Mouse (Mus musculus): ENCODE data around the gene Chil4.
"Not testable (repeated sequence)": the region's sequence is repeated elsewhere in the genome, so short reads cannot be mapped to it uniquely, and the experiment has no call there.

The Chil4 gene

DNA sequence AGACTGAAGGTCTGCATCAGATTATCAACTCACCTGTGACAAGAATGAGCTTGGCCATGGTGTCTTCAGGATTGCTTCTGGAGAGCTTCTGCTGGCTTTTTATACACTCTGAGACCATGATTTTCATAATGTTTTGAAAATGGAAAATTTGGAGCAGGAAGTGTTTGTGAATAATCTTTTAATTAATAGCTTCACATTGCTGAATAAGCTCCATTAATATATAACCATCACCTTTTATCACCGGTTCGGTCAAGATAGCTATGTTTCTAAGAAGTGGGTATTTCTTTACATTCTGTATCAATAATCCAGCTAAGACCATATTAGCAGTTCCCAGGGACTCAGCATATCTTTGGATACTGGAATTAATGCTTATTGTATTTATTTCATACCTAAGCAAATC is at the start of gene Chil4:
Gene Chil4, minus strand, starts transcription at position 101 of the 400 bp plus-strand sequence.
- DNase-seq = no peak

DNA sequence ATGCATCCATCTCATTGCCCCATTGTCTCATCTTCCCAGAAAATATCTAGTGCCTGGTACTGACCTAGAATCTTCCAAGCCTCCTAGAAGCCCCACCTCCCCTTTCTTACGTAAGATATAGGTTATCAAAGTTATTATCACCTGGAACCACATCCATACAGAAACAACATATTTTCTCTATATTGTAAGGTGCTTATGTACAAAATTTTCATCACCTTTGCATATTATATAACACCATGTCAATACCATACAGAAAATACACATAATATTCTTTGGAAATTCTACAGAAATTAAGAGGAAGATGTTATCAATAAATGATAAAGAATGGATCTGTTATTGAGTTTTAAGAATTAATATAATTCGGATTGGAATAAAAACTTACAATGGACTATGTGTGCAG is 46.5 kb upstream of the Chil4 start:
- DNase-seq = no peak

DNA sequence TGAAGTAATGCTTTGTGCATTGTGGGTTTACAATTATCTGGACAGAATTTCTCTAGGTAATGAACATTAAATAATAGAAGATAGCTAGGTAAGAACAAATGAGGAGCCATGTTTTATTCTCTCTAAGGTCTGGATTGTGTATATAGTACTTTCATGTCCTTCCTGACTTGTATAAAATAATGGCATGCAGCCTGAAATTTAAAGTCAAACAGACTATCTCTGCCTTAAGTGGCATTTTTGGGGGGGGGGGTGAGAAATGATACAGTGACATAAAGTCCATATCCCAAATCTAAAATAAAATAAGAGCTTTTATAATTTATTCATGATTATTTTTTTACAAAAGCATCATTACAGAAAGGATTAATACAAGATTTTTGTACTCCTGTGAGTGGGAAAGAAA is 45.5 kb upstream of the Chil4 start:
- DNase-seq = no peak

DNA sequence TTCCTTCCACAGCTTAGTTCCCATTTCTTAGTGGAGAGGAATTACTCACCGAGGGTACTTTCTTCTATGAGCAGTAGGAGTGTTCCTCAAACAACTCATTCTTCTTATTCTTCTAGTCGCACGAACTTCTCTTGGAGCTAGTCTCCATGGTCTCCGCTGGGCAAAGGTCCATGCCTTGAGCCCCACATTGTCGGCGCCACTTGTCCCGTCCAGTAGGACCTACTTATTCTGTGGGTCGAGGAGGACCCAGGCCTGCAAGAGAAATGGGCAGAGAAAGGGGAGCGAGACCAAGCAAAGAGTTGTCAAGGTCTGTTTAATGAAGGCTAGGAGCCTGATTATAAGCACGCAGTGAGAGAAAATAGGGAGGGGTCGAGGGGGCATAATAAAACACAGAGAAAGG is 37.8 kb upstream of the Chil4 start:
- DNase-seq = not testable (repeated sequence)

DNA sequence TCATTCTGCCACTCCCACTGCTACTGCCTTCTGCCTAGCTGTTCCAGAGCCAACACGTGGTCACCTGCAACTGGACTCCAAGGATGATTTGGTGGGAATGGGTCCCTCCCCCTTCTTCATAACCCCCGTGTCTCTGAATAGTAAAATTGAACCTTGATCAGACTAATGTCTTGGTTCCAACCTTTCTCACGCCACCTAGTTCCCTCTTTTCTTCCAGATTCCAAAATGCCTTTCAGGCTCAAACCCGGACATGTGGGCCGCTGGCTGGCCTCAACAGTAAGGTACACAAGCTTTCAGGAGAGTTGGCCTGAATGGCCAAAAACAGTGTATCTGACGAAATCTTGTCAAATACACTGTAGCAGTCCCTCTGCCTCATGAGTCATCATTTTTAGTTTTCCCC is 33.4 kb upstream of the Chil4 start:
- DNase-seq = no peak

DNA sequence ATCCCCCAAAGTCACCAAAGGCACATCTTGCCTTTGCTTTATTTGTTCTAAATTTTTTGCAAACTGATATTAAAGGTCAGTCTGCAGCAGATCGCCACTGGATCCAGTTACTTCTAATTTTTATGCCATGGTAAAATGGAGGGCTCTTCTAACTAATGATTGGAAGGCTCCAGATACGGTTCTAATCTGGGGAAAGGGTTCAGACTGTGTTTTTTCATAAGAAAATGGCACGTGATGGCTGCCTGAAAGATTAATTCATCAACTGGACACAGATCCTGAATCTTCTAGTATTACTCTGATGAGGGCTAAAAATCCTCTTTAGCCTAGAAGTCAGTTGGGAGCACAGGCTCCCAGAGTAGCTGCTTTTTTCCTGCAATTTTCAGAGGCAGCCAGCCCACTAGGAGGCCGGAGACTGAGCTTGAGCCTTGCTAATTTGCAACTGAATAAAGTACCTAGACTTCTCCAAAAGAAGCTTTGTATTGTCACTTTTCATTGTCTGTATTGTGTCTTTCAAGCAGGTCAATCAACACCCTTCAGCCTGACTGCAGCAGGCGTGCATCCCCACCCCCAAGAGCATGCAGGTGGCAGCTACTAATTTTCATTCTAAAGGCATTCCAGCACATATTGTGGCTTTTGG is 31.6 kb upstream of the Chil4 start:
- not testable (repeated sequence) for DNase-seq

DNA sequence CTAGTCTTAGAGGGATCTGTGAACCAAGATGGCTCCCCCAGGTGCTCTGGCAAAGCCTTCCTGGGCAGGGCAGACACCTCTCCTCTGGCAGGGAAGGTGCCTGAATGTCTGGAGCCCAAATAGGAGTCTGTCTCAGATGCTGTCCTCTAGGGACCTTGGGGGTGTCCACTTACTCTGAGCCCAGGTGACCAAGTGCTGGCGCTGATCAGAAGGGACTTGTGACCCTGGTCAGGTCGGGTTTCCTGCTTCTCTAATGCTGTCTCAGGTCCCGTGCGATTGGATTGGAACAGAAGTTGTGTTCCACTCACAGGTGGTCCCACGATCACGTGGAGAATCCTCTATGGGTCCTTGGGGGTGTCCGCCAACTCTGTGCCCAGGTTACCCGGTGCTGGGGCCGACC is 28.1 kb upstream of the Chil4 start:
- not testable (repeated sequence) for DNase-seq

DNA sequence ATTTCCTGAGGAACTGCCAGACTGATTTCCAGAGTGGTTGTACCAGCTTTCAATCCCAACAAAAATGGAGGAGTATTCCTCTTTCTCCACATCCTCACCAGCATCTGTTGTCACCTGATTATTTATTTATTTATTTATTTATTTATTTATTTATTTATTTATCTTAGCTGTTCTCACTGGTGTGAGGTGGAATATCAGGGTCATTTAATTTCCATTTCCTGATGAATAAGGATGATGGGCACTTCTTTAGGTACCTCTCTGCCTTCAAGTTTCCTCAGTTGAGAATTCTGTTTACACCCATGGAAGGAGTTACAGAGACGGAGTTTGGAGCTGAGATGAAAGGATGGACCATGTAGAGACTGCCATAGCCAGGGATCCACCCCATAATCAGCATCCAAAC is 20.9 kb upstream of the Chil4 start:
- not testable (repeated sequence) for DNase-seq

DNA sequence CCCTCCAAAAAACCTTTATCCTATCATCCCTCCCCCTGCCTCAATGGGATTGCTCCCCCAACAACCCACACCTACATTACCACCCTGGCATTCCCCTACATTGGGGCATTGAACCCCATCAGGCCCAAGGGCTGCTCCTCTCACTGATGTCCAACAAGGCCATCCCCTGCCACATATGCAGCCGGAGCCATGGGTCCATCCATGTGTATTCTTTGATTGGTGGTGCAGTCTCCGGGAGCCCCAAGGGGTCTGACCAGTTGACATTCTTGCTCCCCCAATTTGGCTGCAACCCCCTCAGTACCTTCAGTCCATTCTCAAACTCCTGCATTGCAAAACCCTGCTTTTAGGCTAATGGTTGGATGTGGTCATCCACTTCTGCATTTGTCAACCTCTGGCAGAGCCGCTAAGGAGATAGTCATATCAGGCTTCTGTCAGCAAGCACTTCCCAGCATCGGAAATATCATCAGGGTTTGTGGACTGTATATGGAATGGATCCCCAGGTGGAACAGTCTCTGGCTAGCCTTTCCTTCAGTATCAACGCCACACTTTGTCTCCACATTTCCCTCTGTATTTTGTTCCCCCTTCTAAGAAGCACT is 20.0 kb upstream of the Chil4 start:
- no peak for DNase-seq

DNA sequence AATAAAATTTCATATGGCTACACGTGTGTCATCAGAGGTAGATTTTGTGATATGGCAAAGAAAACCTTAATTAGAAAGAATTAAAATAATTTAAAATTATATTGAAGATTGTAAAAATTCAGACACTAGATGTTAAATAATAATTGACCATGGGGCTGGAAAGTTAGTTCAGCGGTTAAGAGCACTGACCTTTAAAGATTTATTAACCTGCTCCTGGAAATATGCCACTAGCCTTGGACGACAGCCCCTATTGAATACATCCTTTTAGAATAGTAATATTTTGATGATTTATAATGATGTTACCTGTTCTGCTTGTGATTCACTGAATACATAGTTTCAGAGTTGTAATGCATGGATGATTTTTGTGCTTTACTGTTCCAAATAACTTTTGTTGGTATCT is 4.1 kb upstream of the Chil4 start:
- DNase-seq = not testable (repeated sequence)

DNA sequence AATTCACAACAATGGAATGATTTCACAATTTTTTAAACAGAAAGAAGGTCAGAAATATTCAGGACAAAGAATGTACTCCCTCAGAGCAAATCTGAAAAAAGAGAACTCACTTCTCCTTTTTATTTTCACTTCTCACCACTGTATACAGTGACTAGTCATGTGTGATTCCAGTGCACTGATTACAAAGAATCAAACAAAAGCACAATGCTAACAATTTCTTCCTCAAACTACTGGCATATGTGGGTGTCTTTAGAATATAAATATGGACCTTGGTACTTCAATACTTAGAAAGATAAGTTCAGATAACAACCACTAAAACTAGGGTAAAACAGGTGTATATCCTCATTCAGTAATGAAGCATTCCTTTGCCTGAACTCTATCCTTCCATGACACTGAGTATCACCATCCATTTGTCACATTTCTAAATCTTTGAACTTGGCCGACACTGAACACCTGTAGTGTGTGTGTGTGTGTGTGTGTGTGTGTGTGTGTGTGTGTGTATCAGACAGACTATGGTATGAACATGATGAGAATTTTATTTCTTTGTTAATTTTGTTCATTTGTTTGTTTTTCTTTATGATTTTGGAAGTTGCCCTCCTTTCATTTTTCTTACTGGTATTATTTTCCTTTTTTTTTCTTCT is 2.4 kb upstream of the Chil4 start:
- DNase-seq = no peak

DNA sequence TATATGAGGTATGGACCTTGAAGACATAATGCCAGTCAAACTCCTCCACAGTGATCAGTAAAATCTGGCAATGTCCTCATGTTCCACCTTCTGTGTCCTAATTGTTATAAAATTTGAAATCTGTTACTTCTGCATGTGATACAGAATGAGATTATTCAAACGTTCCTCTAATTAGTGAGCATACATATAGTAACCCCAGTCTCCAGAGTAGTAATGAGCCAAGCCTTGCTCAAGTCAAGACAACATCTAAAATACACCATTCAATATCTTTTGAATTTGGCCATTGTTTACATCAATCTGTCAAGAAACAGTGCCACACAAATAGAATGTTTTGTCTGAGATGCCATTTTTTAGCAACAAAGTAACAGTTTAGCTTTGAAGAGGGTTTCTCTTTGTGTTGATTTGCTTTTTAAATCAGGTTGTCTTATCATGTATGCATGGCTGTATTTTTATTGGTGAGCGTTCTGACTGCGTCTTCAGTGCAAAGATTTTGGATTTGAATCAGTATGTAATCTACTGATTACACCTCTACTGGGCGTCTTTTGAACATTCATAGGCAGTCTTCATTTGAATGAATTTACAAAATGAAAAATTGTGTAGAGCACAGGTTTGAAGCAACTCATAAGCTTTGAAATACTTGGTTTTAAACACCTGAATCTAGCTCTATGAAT is 888 bp downstream of the Chil4 start:
- DNase-seq = not testable (repeated sequence)

DNA sequence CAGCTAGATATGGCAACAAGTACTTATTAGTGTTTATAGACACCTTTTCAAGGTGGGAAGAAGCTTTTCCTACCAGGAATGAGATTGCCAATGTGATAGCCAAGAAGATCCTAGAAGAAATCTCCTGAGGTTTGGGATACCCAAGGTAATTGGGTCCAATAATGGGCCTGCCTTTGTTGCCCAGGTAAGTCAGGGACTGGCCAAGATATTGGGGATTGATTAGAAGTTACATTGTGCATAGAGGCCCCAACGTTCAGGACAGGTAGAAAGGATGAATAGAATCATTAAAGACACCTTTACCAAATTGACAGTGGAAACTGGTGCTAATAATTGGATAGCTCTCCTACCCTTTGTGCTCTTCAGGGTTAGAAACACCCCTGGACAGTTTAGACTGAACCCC is 21.3 kb downstream of the Chil4 start:
- not testable (repeated sequence) for DNase-seq

DNA sequence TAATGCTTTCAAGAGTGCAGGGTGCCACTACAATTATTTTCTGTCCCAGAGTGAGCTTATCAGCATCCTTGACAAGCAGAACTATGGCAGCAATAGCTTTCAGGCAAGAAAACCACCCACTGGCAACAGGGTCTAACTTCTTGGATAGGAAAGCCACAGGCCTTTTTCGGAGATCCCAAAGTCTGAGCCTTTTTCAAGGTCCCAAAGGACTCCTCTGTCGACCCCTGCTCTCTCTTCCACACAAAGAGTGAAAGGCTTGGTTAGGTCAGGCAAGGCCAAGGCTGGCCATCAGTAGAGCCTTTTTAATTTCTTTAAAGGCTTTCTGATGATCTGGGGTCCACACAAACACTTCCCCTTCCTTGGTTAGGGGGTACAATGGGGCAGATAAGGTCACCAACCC is 22.1 kb downstream of the Chil4 start:
- DNase-seq = not testable (repeated sequence)

DNA sequence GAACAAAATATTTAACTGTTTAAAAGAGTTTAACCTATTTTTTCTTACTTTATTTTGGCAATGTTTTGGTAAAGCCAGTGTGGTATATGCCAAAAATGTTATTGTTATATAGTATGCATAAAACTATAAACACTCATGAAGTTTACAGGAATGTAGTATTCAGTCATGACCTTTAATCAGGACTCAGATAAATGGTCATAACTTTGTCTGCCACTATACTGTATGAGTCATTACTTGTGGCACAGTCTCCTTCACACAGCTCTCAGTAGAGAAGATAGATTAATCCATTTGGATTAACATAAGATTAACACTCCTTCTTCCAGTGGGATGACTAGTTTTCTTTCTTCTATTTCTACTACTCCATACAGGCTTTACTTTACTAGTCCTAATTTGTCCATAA is 23.0 kb downstream of the Chil4 start:
- no peak for DNase-seq

DNA sequence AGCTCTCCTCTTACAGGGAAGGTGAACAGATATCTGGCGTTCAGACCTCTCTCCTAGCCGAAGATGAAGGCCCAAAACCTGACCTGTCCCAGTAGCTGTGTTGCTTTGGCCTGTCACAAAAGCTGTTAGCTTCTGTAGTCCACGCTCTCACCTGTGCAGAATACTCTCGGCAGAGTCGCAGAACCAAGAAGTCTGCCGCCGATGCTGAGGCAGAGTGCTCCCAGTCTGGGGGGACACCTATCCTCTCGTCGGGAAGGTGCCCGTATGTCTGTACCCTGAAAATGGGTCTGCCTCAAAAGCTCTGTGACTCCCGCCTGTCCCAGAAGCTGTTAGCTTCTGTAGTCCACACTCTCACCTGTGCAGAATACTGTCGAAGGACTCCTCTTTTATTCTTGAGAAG is 23.8 kb downstream of the Chil4 start:
- DNase-seq = no peak

DNA sequence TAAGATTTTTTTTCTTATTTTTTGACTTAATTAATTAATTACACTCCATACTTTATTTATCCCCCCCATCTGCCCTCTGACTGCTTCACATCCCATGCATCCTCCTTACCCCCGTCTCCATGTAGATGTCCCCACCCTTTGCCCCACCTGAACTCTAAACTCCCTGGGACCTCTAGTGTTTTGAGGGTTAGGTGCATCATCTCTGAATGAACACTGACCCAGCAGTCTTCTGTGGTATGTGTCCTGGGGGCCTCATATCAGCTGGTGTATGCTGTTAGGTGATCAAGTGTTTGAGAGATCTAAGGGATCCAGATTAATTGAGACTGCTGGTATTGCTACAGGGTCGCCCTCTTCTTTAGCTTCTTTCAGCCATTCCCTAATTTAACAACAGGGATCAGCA is 31.3 kb downstream of the Chil4 start:
- DNase-seq = no peak

DNA sequence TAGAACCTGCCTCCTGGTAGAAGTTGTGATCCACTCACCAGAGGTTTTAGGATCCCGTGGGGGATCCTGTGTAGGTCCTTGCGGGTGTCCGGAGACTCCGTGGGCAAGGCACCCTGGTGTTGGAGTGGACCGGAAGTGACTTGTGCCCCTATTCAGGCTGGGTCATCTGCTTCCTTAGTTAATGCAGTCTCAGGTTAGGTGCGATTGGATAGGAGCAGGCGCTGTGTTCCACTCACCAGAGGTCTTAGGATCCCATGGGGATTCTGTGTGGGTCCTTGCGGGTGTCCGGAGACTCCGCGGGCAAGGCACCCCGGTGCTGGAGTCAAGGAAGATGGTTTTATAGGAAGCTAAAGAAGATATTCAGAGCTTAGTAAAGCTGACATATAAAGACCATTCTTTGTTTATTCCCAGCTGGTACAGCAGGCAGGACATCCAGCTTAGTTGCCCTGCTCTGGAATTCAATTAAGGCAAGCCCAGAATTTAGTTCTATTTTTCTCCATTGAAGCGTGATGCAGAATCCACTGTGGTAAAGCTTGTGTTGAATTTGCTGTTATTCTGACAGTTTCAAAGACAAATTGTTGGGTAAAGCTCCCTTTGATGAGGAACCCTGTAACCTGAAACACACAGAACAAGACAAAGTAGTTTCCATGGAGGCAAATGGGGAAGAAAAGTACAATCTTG is 41.7 kb downstream of the Chil4 start:
- DNase-seq = no peak

DNA sequence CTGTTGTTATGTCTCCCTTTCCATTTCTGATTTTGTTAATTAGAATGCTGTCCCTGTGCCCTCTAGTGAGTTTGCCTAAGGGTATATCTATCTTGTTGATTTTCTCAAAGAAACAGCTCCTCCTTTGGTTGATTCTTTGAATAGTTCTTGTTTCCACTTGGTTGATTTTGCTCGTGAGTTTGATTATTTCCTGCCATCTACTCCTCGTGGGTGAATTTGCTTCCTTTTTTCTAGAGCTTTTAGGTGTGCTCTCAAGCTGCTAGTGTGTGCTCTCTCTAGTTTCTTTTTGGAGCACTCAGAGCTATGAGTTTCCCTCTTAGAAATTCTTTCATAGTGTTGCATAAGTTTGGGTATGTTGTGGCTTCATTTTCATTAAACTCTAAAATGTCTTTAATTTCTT is 44.3 kb downstream of the Chil4 start:
- DNase-seq = not testable (repeated sequence)

DNA sequence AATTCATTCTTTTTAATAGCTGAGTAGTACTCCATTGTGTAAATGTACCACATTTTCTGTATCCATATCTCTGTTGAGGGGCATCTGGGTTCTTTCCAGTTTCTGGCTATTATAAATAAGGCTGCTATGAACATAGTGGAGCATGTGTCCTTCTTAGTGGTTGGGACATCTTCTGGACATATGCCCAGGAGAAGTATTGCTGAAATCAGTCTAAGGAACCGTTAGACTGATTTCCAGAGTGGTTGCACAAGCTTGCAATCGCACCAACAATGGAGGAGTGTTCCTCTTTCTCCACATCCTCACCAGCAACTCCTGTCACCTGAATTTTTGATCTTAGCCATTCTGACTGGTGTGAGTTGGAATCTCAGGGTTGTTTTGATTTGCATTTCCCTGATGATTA is 46.8 kb downstream of the Chil4 start:
- DNase-seq = not testable (repeated sequence)

DNA sequence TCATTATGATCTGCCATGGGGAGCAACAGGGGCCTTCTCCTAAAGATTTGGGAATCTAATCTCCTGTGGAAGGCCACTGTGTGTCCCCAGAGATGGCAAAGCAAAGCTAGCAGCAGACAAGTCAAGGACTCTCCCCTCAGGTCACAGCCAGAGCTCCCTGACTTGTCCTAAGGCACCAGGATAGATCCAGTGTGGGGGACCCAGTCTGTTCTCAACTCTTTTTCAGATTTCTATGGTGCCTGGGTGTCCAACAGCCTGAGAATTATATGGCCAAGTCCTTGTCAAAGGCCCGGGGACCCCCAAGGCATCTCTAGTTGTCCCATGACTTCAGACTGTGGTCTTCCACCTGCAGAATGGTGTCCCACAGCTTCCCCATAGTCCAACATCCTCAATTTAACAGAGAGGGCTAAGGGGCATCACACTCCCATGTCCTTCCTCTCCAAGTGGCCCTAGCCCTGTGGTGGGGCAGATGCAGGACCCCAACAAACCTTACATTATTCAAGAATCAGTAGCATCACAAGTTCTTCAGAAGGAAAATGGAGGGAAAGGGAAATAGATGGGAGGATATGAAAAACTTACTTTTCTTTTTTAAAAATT is 48.1 kb downstream of the Chil4 start:
- DNase-seq = no peak

DNA sequence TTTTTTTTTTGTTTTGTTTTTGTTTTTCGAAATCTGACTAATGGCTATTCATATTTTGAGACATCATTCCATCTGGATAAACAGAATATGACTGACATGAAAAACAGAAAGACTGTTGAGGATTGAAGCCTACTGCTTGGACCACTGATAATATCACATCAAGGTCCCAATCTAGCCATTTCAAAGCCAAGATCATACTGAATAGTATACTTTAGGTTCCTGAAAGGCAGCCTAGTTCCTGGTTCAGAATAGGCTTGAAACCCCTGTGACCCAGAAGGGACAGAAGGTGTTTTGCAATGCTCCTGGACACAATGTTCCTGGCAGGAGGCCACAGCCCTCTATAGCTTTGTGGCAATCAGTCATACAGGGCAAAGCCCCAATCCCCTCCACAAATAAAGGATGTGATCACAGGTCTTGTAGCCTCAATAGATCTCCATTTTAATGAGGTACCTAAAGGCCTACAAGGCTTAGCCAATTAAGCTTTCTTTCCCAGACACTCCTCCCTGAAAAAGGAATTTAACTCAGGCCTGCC is 48.7 kb downstream of the Chil4 start:
- peak; percentile 15 for DNase-seq

DNA sequence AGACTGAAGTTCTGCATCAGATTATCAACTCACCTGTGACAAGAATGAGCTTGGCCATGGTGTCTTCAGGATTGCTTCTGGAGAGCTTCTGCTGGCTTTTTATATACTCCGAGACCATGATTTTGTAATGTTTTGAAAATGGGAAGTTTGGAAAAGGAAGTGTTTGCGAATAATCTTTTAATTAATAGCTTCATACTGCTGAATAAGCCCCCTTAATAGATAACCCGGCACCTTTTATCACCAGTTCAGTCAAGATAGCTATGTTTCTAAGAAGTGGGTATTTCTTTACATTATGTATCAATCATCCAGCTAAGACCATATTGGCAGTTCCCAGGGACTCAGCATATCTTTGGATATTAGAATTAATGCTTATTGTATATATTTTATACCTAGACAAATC is 51.8 kb downstream of the Chil4 start, which contains the start of gene Chil3:
Gene Chil3, minus strand, starts transcription at position 101 of the 400 bp plus-strand sequence.
- no peak for DNase-seq

Measured in lung, postnatal 10 days (tissue).